Mouse (Mus musculus): ENCODE results near the gene Kcna2. TPM values are rescaled to one million over a fixed set of nuclear protein-coding genes. Genes with fewer than 3 reads are reported as not detected.

The Kcna2 gene
- total RNA-seq, 2 experiments from 2014 or later, result 156 to 162 TPM

- peak in 1 of 2 experiments; percentile 28 for DNase-seq (ENCODE audit: extremely low spot score in 1 of 2, low spot score in 2 of 2)
- intact Hi-C loops (cut with DNase I), result no loop called here
- peak; percentile 44 for TF ChIP-seq CTCF (IDR thresholded peaks at IDR 0.05)
- Histone ChIP-seq H3K27ac (no peak overlapping the region), H3K4me3 (no peak overlapping the region)
Observed at GRCm38 (mm10) chr3:107159418-107159817, 58.5 kb downstream of the Kcna2 start.

GRCm38 (mm10) chr3:107159859-107160324 lies 58.9 kb downstream of the Kcna2 start:
- Histone ChIP-seq H3K27ac (no peak overlapping the region), H3K4me3 (peak overlapping the region; percentile 25; the same call in 1 of the 2 replicates)
- intact Hi-C loops (cut with DNase I), result loop anchor here (2.0 kb wide), 1 partner anchor 65 kb away; no protein-coding TSS in a partner anchor
- peak; percentile 43 for TF ChIP-seq CTCF (IDR thresholded peaks at IDR 0.05)
- peak; percentile 27 to 51 for DNase-seq (ENCODE audit: extremely low spot score in 1 of 2, low spot score in 2 of 2)

- no peak for TF ChIP-seq CTCF (IDR thresholded peaks at IDR 0.05)
- DNase-seq (ENCODE audit: extremely low spot score in 1 of 2, low spot score in 2 of 2), result no peak
- intact Hi-C loops (cut with DNase I), result no loop called here
- Histone ChIP-seq H3K4me3 (no peak overlapping the region), H3K27ac (no peak overlapping the region)
Observed at GRCm38 (mm10) chr3:107162741-107163140, 61.8 kb downstream of the Kcna2 start.

Other genes starting within 250 kb of the Kcna2 start
- gene Kcna3, start 65.0 kb upstream of the Kcna2 start, total RNA-seq (2021), result 10 to 100 TPM; 34.9 to 35.3 TPM
- under 1 TPM in 1 of 2 experiments, not detected in 1; 0.18 TPM for gene Kcna10, start 81.9 kb downstream of the Kcna2 start, total RNA-seq (2021)
- not detected for gene Cym, start 120.6 kb downstream of the Kcna2 start, total RNA-seq (2021)
- gene A630076J17Rik, start 129.5 kb downstream of the Kcna2 start, total RNA-seq (2021), result not detected
- not detected for gene Prok1, start 138.6 kb downstream of the Kcna2 start, total RNA-seq (2021)
- 10 to 100 TPM; 69.5 to 69.7 TPM for gene Lamtor5, start 177.7 kb downstream of the Kcna2 start, total RNA-seq (2021)
- gene Slc16a4, start 190.1 kb downstream of the Kcna2 start, total RNA-seq (2021), result 1 to 10 TPM in 1 of 2 experiments, under 1 TPM in 1; 0.98 to 1.5 TPM
- gene Rbm15, start 232.5 kb downstream of the Kcna2 start, total RNA-seq (2021), result 10 to 100 TPM; 27.1 to 28.1 TPM